Mouse (Mus musculus) neural tube, embryonic 12.5 days (tissue): ENCODE data around the gene Tubg2. TPM values are rescaled to one million over a fixed set of nuclear protein-coding genes. Genes with fewer than 3 reads are reported as not detected.
A peak's percentile ranks its signal among the peaks of the same experiment; 100 is the strongest.
"Not testable (repeated sequence)": the region's sequence is repeated elsewhere in the genome, so short reads cannot be mapped to it uniquely, and the experiment has no call there.

Experiments used
- ATAC-seq: fragments of 200-750 bp; cut with Nextera tagmentation; 2 replicates; pipeline ENCODE4 v1.8.0; 2017; ENCODE audit warnings: low read depth, mild to moderate bottlenecking, moderate TSS enrichment, moderate library complexity; ENCODE audit not compliant: low FRiP score
- H3K27ac ChIP-seq: fragments of 300-500 bp; sonication (generic); 2 replicates; pipeline ENCODE4 v1.5.1; 2016
- H3K27me3 ChIP-seq: fragments of 300-500 bp; sonication (generic); replicated peaks from 2 replicates; pipeline ENCODE4 v1.6.1; 2016; ENCODE audit warnings: mild to moderate bottlenecking
- H3K36me3 ChIP-seq: fragments of 300-500 bp; sonication (generic); 2 replicates; pipeline ENCODE4 v1.6.1; 2016; ENCODE audit warnings: mild to moderate bottlenecking
- H3K4me1 ChIP-seq: fragments of 300-500 bp; sonication (generic); 2 replicates; pipeline ENCODE4 v1.6.1; 2016
- H3K4me2 ChIP-seq: fragments of 300-500 bp; sonication (generic); replicated peaks from 2 replicates; pipeline ENCODE4 v1.6.1; 2016; ENCODE audit warnings: mild to moderate bottlenecking
- H3K4me3 ChIP-seq: fragments of 300-500 bp; sonication (generic); 2 replicates; pipeline ENCODE4 v1.5.1; 2016
- H3K9ac ChIP-seq: fragments of 300-500 bp; sonication (generic); 2 replicates; pipeline ENCODE4 v1.6.1; 2016; ENCODE audit warnings: mild to moderate bottlenecking
- H3K9me3 ChIP-seq: fragments of 300-500 bp; sonication (generic); 2 replicates; pipeline ENCODE4 v1.6.1; 2016; ENCODE audit warnings: mild to moderate bottlenecking
- WGBS: fragments of 180-500 bp; shearing (Covaris S2); methylation state at CpG from one replicate; pipeline ENCODE4 v1.1.7; 2016; 5-methylcytosine and 5-hydroxymethylcytosine counted together
- polyA plus RNA-seq: library from polyadenylated mRNA; unstranded; fragments of >200 nt; fragmentation: Nextera tagmentation; extraction: Ambion mirVana; gene quantifications from 2 replicates; pipeline ENCODE4 v1.2.1, GENCODE M21; 2016

Tubg2 gene
- polyA plus RNA-seq: 13.4 and 15.1 TPM in 2 replicates

GRCm38 (mm10) chr11:101155728-101156371, at the start of gene Tubg2:
TSS of gene Tubg2 (plus strand) at chr11:101155907.
- peak within 1 kb of the TSS; percentile 61 for H3K9ac ChIP-seq
- H3K36me3 ChIP-seq: no peaks in the 10 kb centered on the region
- H3K9me3 ChIP-seq: no peaks in the 10 kb centered on the region
- H3K4me3 ChIP-seq: peak within 1 kb of the TSS; percentile 35
- peak within 1 kb of the TSS; percentile 69 for H3K4me2 ChIP-seq
- WGBS: 2% methylated on average over 36 of the region's 36 CpGs
- ATAC-seq: peak; percentile 66; the same call in 1 of the 2 replicates
- H3K4me1 ChIP-seq: peaks cover 12% of the 10 kb centered on the region
- H3K27me3 ChIP-seq: peaks cover 13% of the 10 kb centered on the region
- H3K27ac ChIP-seq: peak within 1 kb of the TSS; percentile 70

DNA sequence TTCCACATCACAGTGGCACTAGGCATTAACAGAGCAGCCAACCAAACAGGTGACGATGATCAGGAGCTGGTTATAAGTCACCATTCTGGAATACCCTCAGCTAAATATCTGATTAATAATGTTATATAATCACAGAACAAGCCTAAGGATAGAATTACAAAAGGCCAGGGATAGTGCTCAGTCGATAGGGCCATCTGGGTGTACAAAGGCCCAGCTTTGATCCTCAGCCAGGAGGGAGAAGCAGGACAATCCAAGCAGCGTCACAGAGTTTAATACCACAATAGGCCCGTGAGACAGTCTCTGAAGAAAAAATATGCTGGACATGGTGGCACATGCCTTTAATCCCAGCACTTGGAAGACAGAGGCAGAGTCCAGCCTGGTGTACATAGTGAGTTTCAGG, 46.4 kb upstream of the Tubg2 start:
- Histone ChIP-seq H3K9me3 (no peaks in the 10 kb centered on the region), H3K4me2 (no peak overlapping the region), H3K27me3 (no peaks in the 10 kb centered on the region), H3K27ac (no peak overlapping the region), H3K4me1 (no peaks in the 10 kb centered on the region), H3K9ac (no peak overlapping the region), H3K4me3 (no peak overlapping the region), H3K36me3 (peaks cover 8% of the 10 kb centered on the region)
- 76% methylated on average over 4 of the region's 4 CpGs for WGBS
- no peak for ATAC-seq

DNA sequence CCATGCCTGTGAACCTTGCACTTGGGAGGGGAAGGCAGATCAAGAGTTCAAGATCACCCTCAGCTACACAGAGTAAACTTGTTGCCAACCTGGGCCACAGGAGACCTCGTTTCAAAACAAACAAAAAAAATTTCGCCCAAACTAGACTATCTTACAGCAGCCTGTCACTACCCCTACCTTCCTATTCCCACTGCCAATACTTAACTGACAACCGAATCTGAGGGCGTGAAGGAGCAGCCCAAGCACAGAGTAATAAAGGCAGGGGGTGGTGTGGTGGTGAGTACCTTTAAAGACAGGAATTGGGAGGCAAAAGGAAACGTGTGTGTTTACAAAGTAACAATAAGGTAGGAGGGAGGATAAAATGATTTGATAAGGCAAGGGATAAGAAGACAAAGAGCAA, 45.0 kb upstream of the Tubg2 start:
- Histone ChIP-seq H3K4me3 (no peak overlapping the region), H3K4me1 (peaks cover 3% of the 10 kb centered on the region; the same call in 1 of the 2 replicates), H3K36me3 (peaks cover 2% of the 10 kb centered on the region; the same call in 1 of the 2 replicates), H3K27ac (no peak overlapping the region), H3K4me2 (no peak overlapping the region), H3K9ac (no peak overlapping the region), H3K27me3 (no peaks in the 10 kb centered on the region), H3K9me3 (no peaks in the 10 kb centered on the region)
- ATAC-seq: no peak
- WGBS: 65% methylated on average over 5 of the region's 5 CpGs

- Histone ChIP-seq H3K4me1 (peaks cover 3% of the 10 kb centered on the region; the same call in 1 of the 2 replicates), H3K4me2 (no peak overlapping the region), H3K36me3 (no peaks in the 10 kb centered on the region), H3K27ac (no peak overlapping the region), H3K9me3 (no peaks in the 10 kb centered on the region), H3K4me3 (no peak overlapping the region), H3K9ac (no peak overlapping the region), H3K27me3 (no peaks in the 10 kb centered on the region)
- WGBS: 94% methylated on average over 4 of the region's 4 CpGs
- no peak for ATAC-seq
Measured at GRCm38 (mm10) chr11:101111178-101111577, 44.5 kb upstream of the Tubg2 start.

GRCm38 (mm10) chr11:101112186-101112585, 43.5 kb upstream of the Tubg2 start:
- Histone ChIP-seq H3K27me3 (no peaks in the 10 kb centered on the region), H3K4me3 (no peak overlapping the region), H3K36me3 (peaks cover 4% of the 10 kb centered on the region; the same call in 1 of the 2 replicates), H3K4me2 (no peak overlapping the region), H3K27ac (no peak overlapping the region), H3K4me1 (peaks cover 3% of the 10 kb centered on the region; the same call in 1 of the 2 replicates), H3K9me3 (no peaks in the 10 kb centered on the region), H3K9ac (no peak overlapping the region)
- no peak for ATAC-seq
- 89% methylated on average over 3 of the region's 3 CpGs for WGBS

DNA sequence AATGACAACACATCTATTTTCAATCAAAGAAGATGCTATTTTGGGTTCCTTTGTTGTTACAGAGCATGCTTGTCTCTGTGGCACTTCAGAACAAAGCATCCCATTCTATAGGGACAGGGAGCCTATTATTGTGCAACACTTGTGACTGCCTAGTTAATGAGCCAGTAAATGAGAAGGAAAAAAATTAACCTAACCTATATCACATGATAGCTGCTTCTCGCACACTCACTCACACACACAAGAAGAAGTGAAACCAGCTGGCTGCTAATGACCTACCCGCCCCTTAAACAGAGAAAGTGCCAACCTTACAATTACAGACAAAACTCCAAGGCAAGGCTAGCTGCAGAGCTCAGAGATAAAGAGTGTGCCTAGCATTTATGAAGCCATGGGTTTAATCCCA, 40.1 kb upstream of the Tubg2 start:
- no peak for ATAC-seq
- Histone ChIP-seq H3K4me3 (no peak overlapping the region), H3K27me3 (no peaks in the 10 kb centered on the region), H3K9me3 (no peaks in the 10 kb centered on the region), H3K4me1 (peaks cover 16% of the 10 kb centered on the region), H3K4me2 (0 out of 2 replicates have a peak overlapping the region, but pooled peaks have one; percentile 12), H3K9ac (no peak overlapping the region), H3K27ac (no peak overlapping the region), H3K36me3 (peaks cover 4% of the 10 kb centered on the region; the same call in 1 of the 2 replicates)
- 38% methylated on average over 2 of the region's 2 CpGs for WGBS

DNA sequence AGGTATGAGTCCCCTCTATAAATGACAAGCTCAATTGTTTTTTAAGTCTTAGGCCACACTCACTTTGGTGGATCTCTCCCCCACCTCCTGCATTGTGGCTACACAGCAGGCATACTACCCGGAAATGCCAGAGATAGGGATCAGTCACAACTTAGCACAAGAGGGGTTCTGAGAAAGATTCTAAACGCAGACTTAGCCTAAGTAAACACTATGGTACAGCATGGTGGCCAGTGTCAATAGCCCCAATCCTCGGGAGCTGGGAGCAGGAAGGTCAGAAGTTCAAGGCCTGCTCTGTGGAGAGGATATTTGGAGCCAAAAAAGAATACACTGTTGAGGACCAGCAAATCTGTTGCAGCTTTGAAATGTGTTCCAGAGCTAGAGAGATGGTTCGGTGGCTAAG, 37.6 kb upstream of the Tubg2 start:
- ATAC-seq: no peak
- peaks cover 14% of the 10 kb centered on the region for H3K36me3 ChIP-seq
- 58% methylated on average over 4 of the region's 4 CpGs for WGBS
- peaks cover 27% of the 10 kb centered on the region for H3K4me1 ChIP-seq
- H3K4me2 ChIP-seq: peak overlapping the region; percentile 93
- peak overlapping the region; percentile 93 for H3K9ac ChIP-seq
- no peak overlapping the region for H3K27ac ChIP-seq
- no peaks in the 10 kb centered on the region for H3K27me3 ChIP-seq
- H3K9me3 ChIP-seq: no peaks in the 10 kb centered on the region
- H3K4me3 ChIP-seq: 0 out of 2 replicates have a peak overlapping the region, but pooled peaks have one; percentile 93

DNA sequence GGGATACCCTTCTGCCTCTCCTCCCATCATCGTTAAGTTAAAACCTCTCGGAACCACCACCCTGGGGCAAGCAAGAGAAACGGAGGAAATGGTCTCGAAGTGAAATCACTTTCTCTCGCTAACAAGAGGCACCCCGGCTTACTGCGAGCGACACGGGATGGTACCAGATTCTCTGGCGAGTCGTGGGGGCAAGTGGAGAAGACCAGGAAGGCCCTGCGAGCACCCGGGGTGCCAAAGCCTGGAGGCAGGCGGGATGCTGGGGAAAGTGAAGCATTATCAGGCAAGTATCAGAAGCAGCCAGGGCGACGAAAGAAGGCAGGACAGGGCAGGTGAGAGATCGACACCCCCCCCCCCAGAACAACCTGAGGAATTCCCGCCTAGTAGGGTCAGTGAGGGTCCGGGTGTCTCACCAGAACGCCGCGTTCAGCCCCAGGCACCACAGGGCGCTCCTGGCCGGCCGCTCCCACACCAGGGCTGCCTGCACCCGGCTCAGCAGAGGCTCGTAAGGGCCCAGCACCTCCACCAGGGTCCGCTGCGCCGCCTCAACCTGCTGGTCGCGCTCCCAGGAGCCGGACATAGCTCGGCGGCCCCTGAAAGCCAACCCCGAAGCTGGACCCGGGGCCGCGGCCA, 36.5 kb upstream of the Tubg2 start:
- Histone ChIP-seq H3K4me1 (peaks cover 27% of the 10 kb centered on the region), H3K27me3 (no peaks in the 10 kb centered on the region), H3K9me3 (no peaks in the 10 kb centered on the region), H3K4me3 (peak overlapping the region; percentile 93), H3K4me2 (peak overlapping the region; percentile 93), H3K27ac (peak overlapping the region; percentile 76), H3K9ac (peak overlapping the region; percentile 93), H3K36me3 (peaks cover 24% of the 10 kb centered on the region)
- peak; percentile 80 for ATAC-seq
- under 1% methylated on average over 39 of the region's 39 CpGs for WGBS

DNA sequence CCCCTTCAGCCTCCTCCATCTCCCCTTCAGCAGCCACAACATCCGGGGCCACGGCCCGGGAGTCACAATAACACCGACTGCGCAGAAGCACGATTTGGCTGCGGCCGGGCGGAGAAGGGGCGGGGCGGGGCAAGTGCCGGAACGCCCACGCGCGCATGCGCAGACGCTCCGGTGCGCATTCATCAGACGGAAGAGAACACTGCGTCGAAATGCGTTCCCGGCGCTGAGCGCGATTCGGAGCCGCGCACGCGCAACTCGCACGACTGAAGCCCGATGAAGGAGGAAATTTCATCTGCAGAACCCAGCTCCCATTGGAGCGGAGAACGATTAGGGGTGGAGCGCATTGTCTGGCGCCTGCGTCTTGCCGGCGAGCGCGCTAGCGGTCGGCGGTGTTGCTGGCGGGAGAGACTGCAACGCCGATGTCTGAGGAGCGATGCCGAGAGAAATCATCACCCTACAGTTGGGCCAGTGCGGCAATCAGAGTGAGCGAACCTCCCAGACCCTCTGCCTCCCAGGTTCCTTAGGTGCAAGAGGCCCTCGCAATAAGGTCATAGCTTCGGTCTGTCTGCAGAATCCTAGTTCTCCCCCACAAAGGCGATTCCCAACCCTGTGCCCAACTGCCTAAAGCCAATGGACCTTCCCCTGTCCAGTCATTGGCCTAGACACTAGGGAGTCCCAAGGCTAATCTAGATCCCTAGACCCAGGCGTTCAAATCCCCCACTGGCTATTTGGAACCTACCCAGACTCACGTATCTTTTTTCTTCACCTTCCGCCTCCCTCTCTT, 35.8 kb upstream of the Tubg2 start, which contains the start of the genes Retreg3 and Tubg1:
Retreg3 (minus strand) TSS at position 133 of the 784 bp plus-strand sequence.
Tubg1 (plus strand) TSS at position 178 of the 784 bp plus-strand sequence.
- Histone ChIP-seq H3K27me3 (no peaks in the 10 kb centered on the region), H3K4me3 (peak within 1 kb of the TSS; percentile 93), H3K9ac (peak within 1 kb of the TSS; percentile 93), H3K9me3 (no peaks in the 10 kb centered on the region), H3K4me1 (peaks cover 25% of the 10 kb centered on the region), H3K27ac (peak within 1 kb of the TSS; percentile 78), H3K36me3 (peaks cover 28% of the 10 kb centered on the region), H3K4me2 (peak within 1 kb of the TSS; percentile 93)
- peak; percentile 93 for ATAC-seq
- under 1% methylated on average over 61 of the region's 61 CpGs for WGBS

- Histone ChIP-seq H3K9me3 (no peaks in the 10 kb centered on the region), H3K4me3 (peak overlapping the region; percentile 93), H3K9ac (peak overlapping the region; percentile 66), H3K27me3 (no peaks in the 10 kb centered on the region), H3K36me3 (peaks cover 35% of the 10 kb centered on the region), H3K4me1 (peaks cover 24% of the 10 kb centered on the region), H3K27ac (no peak overlapping the region), H3K4me2 (peak overlapping the region; percentile 93)
- ATAC-seq: no peak
- WGBS: 23% methylated on average over 19 of the region's 19 CpGs
Measured at GRCm38 (mm10) chr11:101120545-101121188, 35.0 kb upstream of the Tubg2 start.

- H3K27me3 ChIP-seq, H3K9me3 ChIP-seq, H3K27ac ChIP-seq, H3K9ac ChIP-seq, H3K4me3 ChIP-seq, ATAC-seq, H3K4me2 ChIP-seq: not testable (repeated sequence)
- Histone ChIP-seq H3K36me3 (peaks cover 49% of the 10 kb centered on the region), H3K4me1 (peaks cover 13% of the 10 kb centered on the region)
- WGBS: 95% methylated on average over 8 of the region's 8 CpGs
Measured at GRCm38 (mm10) chr11:101124494-101124893, 31.2 kb upstream of the Tubg2 start.
